Mouse (Mus musculus): ENCODE data around the gene Nexn.

DNA sequence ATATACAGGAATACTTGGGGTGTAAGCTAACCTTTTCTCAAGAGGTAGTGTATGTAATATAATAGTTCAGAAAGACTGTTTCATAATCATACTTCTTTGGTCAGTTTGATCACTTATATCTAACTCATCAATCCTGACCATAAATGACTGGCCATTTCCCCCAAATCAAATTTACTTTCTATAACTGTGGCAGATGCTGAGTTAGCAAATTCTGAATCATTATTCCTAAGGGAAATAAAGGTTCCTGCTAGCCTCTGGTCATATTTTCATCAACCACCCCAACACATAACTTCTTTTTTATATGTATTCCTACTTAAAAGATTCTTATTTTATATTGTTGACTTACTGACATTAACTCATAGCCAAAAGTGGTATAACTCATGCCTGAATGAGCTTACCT lies 63.2 kb downstream of the Nexn start:
- TF ChIP-seq GATA1 (IDR thresholded peaks at IDR 0.05; ENCODE audit: borderline replicate concordance, low read length): no peak
- no peak for TF ChIP-seq FLI1 (IDR thresholded peaks at IDR 0.05; ENCODE audit: low read length)

Data from megakaryocyte, embryonic 14.5 days (primary cell).